Mouse (Mus musculus) retina, postnatal 1 day (tissue): ENCODE data around the gene Ezr.

ENCODE experiments used
- DNase-seq: peaks from one replicate; pipeline ENCODE4 v3.0.0-alpha.2; 2012

Gene Ezr

GRCm38 (mm10) chr17:6782611-6783005 lies at the start of gene Ezr:
Gene Ezr (minus strand): TSS chr17:6782784.
- DNase-seq: peak; percentile 87

DNA sequence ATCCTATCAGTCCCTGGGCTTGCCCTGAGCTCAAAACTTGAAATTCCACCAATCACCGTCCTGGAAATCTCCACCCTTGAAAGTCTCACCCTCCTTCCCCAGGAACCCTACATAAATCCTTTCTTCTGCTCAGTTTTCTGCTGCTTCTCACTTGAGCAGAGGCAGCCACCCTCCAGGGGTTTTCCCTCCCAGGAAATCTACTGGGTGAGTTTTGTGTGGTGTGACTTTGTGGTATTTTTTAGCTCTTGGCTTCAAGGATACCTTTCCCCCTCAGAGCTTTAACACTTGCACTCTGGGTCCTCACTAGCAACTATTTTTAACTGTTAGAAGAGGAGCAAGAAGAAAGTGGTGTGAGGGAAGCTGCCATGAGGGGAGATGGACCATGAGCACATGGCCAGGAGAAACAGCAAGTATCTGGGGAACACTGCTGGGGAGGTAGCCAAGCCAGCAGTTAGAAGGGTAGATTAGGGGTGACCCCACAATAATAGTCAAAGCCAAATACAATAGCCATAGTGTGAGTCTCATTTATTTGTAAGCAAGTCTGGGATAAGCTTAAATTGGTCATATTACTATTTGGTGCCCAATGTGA lies 47.5 kb upstream of the Ezr start:
- DNase-seq: no peak

- peak; percentile 8 for DNase-seq
Measured at GRCm38 (mm10) chr17:6828531-6829150, 46.1 kb upstream of the Ezr start.

GRCm38 (mm10) chr17:6827740-6828461 lies 45.3 kb upstream of the Ezr start:
- DNase-seq: peak; percentile 98

DNA sequence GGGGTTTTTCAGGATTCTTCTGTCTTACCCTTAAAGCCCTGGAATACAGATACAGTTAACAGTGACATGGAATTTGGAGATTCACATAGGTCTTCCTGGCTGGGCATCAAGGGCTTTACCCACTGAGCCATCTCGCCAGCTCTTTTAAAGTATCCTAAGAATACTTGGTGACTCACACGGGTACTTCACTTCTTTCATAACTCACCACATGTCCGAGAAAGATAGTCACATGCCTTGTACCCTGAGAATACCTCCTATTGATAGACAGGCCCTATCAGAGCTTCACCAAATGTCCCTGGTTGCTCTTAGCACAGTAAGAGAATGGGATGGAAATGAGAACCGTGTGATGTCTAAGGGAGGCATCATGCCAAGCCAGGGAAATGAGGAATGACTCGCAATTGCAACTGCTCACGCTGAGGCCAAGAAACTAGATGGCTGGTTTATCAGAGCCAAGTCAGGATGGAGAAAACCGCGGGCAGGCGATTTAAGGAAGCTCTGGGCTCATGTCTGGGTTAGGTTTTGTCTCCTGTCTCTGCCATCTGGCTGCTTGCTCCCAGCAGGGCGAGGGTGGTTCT lies 44.7 kb upstream of the Ezr start:
- no peak for DNase-seq

DNA sequence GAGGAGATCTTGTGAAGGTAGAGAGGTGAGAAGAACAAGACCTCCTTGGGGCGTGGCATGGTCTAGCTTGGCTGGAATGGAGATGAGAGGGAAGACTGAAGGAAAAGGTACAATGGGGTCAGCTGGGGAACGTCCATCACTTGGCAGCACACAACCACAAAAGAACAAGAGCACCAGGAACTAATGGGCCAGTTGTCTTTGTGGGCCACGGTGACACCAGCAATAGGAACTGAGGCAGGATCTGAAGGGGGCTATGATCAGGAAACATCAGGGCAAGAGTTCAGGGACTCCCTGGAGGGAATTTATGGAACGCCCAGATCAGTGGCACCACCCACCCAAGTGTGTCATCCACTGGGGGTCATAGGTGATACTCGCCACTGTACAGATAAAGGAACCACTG lies 34.2 kb upstream of the Ezr start:
- no peak for DNase-seq

DNA sequence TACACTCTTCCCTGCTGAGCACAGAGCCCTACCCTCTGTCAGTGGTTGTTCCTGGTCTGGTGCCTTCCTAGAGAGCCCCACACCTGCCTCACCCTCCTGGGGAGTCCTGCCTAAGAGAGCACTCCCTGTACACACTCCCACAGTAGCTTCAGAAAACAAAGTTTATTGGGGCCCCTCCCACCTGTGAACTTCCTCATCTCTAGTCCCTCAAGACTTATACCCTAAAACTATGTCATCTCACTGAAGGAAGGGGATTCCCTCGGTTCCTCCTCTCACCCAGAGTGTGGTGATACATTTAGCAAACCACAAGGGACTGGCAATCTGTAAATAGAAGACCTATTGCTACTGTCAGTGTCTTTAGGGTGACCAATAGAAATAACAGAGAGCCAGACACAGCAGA lies 33.6 kb upstream of the Ezr start:
- DNase-seq: no peak

DNA sequence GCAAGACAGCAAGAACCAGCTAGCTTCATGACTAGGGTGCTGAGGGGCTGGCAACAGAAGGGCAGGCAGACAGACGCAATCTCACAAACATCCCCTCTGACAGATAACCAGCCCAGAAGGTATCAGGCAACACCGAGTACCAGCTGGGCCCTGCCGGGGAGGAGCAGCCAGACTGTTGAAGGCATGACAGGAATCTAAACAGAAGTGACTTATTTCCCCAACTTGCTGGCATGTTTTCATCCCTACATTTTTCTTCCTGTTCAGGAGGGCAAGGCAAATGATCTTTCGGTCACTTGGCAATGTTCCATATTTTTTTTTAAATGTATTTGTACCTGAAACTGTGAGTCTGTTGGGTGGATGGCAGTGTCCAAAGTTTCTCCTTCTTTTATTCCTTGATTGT lies 32.1 kb upstream of the Ezr start:
- no peak for DNase-seq

DNA sequence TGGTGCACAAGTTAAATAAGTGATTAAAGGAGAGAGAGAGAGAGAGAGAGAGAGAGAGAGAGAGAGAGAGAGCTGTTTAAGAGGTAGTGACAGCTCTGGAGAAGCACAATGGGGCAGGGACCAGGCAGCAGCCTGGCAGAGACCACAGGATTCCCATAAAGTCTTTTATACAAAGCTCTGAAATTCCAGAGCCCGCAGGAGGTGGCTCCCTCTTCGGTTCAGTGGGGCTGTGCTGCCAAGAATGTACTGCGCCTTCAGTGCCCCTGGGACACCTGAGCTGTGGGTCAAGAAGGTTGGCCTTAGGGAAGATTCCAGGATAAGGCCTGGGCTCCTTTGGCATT lies 30.2 kb upstream of the Ezr start:
- peak; percentile 14 for DNase-seq

GRCm38 (mm10) chr17:6811931-6812850 lies 29.6 kb upstream of the Ezr start:
- DNase-seq: no peak

DNA sequence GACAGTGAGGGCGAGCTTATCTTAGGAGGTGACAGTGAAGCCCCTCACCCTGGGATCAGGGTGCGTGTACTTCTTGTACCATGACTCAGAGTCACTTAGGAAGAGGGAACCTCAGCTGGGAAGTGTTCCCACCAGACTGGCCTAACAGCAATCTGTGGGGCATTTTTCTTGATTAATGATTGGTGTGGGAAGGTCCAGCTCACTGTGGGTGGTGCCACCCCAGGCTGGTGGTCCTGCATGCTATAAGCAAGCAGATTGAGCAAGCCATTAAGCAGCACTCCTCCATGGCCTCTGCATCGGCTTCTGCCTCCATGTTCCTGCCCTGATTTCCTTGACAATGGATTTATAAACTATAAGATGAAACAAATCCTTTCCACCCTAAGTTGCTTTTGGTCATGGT lies 26.7 kb upstream of the Ezr start:
- DNase-seq: no peak

DNA sequence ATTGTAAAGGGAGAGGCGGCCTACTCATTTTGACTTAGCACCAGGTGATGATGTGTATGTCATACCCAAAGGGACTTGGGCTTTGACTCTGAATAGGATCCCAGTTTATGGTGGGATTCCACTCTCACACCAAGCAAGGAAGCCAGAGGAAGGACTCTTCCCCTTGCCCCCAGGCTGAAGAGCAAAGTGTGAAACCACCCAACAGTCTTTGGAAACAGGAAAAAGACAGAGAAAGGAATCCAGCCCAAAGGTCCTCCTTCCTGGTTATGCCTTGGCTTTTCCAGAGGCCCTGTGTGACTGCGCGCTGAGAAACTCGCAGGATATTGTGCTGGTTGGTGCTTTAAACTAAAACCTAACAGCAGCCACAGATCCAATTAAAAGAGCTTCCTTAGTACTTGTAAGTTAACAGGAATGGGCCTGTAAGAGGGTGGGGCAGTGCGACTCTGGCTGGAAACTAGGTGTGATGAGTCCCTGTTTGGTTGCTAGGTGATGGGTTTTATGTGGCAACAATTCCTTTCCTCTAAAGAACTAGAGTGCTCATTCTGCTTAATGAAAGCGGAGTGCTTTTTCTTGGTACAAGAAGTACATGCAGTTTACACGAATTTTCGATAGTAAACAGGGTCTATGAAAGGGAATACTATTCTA lies 26.1 kb upstream of the Ezr start:
- DNase-seq: no peak

- DNase-seq: no peak
Measured at GRCm38 (mm10) chr17:6807827-6808520, 25.4 kb upstream of the Ezr start.

- DNase-seq: no peak
Measured at GRCm38 (mm10) chr17:6804853-6805543, 22.4 kb upstream of the Ezr start.

GRCm38 (mm10) chr17:6804111-6804510 lies 21.5 kb upstream of the Ezr start:
- DNase-seq: no peak

- no peak for DNase-seq
Measured at GRCm38 (mm10) chr17:6803614-6804013, 21.0 kb upstream of the Ezr start.

GRCm38 (mm10) chr17:6798392-6799061 lies 15.9 kb upstream of the Ezr start:
- DNase-seq: no peak

DNA sequence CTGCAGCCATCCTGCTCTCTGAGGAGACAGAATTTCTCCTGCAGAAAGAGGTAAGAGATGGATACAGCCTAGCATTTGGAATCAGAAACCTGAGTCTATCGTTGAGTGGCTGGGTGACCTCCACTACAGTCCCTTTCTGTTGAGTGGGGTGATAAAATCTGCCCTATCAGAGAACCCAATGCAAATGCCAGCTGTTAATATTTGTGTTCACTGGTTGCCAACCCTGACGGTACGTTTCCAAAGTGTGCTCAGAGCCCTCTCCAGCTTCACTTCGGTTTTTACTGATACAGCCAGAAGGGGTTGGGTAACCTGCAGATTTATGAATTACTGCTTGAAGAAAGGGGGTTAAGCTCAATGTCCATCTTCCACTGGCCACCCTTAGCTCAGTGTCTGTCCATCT lies 14.9 kb upstream of the Ezr start:
- no peak for DNase-seq

GRCm38 (mm10) chr17:6794160-6794751 lies 11.7 kb upstream of the Ezr start:
- DNase-seq: peak; percentile 10

DNA sequence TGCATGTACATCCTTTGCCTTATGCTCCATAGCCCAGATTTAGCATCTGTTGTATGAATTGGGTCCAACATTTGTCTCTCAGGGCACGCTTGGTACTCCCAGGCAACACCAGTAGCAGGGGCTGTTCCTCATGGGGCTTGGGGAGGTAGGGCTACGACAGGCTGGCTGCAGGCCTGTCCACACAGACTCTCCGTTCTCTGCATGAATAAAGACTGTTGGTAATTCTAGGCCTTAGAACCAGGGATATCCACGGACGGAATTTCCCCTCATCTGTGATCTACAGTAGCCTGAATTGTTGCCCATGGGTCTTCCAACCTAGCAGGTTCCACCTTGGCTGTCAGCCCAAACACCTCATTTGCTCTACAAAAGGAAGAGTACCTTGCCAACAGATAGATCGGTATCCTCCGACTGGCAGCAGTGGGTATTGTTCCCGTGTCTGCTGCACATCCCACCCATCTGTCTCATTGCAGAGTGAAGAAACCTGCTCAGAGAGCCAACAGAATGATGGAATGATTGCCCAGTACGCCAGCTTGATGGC lies 7.1 kb upstream of the Ezr start:
- no peak for DNase-seq
